Mouse (Mus musculus) hindbrain, embryonic 15.5 days (tissue): ENCODE data around the gene Sdhaf1. TPM values are rescaled to one million over a fixed set of nuclear protein-coding genes. Genes with fewer than 3 reads are reported as not detected.

Source experiments
- ATAC-seq: fragments of 200-750 bp; cut with Nextera tagmentation; 2 replicates; pipeline ENCODE4 v1.8.0; 2017; ENCODE audit warnings: low read depth, moderate number of reproducible peaks, moderate TSS enrichment; ENCODE audit not compliant: low FRiP score
- H3K27ac ChIP-seq: fragments of 300-500 bp; sonication (generic); replicated peaks from 2 replicates; pipeline ENCODE4 v1.5.1; 2015; ENCODE audit warnings: mild to moderate bottlenecking, inconsistent platforms
- H3K27me3 ChIP-seq: fragments of 300-500 bp; sonication (generic); 2 replicates; pipeline ENCODE4 v1.6.1; 2015; ENCODE audit warnings: control low read depth, inconsistent platforms
- H3K36me3 ChIP-seq: fragments of 300-500 bp; sonication (generic); 2 replicates; pipeline ENCODE4 v1.6.1; 2015; ENCODE audit warnings: control low read depth, inconsistent platforms
- H3K4me1 ChIP-seq: fragments of 300-500 bp; sonication (generic); replicated peaks from 2 replicates; pipeline ENCODE4 v1.6.1; 2015; ENCODE audit warnings: control low read depth, inconsistent platforms
- H3K4me2 ChIP-seq: fragments of 300-500 bp; sonication (generic); 2 replicates; pipeline ENCODE4 v1.6.1; 2015; ENCODE audit warnings: moderate library complexity, mild to moderate bottlenecking, inconsistent platforms
- H3K4me3 ChIP-seq: fragments of 300-500 bp; sonication (generic); 2 replicates; pipeline ENCODE4 v1.5.1; 2015; ENCODE audit warnings: mild to moderate bottlenecking, inconsistent platforms
- H3K9ac ChIP-seq: fragments of 300-500 bp; sonication (generic); 2 replicates; pipeline ENCODE4 v1.6.1; 2015; ENCODE audit warnings: inconsistent platforms
- H3K9me3 ChIP-seq: fragments of 300-500 bp; sonication (generic); 2 replicates; pipeline ENCODE4 v1.6.1; 2016; ENCODE audit warnings: control low read depth, inconsistent platforms
- WGBS: fragments of 180-500 bp; shearing (Covaris S2); methylation state at CpG from one replicate; pipeline ENCODE4 v1.1.7; 2015; 5-methylcytosine and 5-hydroxymethylcytosine counted together
- polyA plus RNA-seq: library from polyadenylated mRNA; unstranded; fragments of >200 nt; fragmentation: Nextera tagmentation; extraction: Ambion mirVana; gene quantifications from 2 replicates; pipeline ENCODE4 v1.2.1, GENCODE M21; 2015

Gene Sdhaf1
- polyA plus RNA-seq, 1 experiment from 2014 or later = 17.3 TPM

- H3K27ac ChIP-seq = no peak overlapping the region
- H3K4me1 ChIP-seq = peaks cover 33% of the 10 kb centered on the region
- H3K36me3 ChIP-seq = peaks cover 11% of the 10 kb centered on the region; the same call in 1 of the 2 replicates
- H3K27me3 ChIP-seq = no peaks in the 10 kb centered on the region
- H3K4me2 ChIP-seq = no peak overlapping the region
- no peak; the same call in 1 of the 2 replicates for ATAC-seq
- 54% methylated on average over 10 of the region's 10 CpGs for WGBS
- H3K9me3 ChIP-seq = no peaks in the 10 kb centered on the region
- H3K9ac ChIP-seq = no peak overlapping the region
- no peak overlapping the region for H3K4me3 ChIP-seq
Observed at GRCm38 (mm10) chr7:30289714-30290399, 33.8 kb downstream of the Sdhaf1 start.

GRCm38 (mm10) chr7:30289071-30289713 is 34.5 kb downstream of the Sdhaf1 start:
- Histone ChIP-seq H3K36me3 (peaks cover 4% of the 10 kb centered on the region; the same call in 1 of the 2 replicates), H3K27ac (no peak overlapping the region), H3K4me1 (peaks cover 26% of the 10 kb centered on the region), H3K27me3 (no peaks in the 10 kb centered on the region), H3K4me3 (no peak overlapping the region), H3K4me2 (no peak overlapping the region), H3K9me3 (no peaks in the 10 kb centered on the region), H3K9ac (no peak overlapping the region)
- ATAC-seq = no peak
- 70% methylated on average over 7 of the region's 7 CpGs for WGBS

- WGBS = 71% methylated on average over 6 of the region's 6 CpGs
- H3K4me1 ChIP-seq = peaks cover 16% of the 10 kb centered on the region
- no peaks in the 10 kb centered on the region for H3K36me3 ChIP-seq
- H3K4me3 ChIP-seq = no peak overlapping the region
- ATAC-seq = no peak
- no peaks in the 10 kb centered on the region for H3K9me3 ChIP-seq
- no peaks in the 10 kb centered on the region for H3K27me3 ChIP-seq
- no peak overlapping the region for H3K27ac ChIP-seq
- no peak overlapping the region for H3K9ac ChIP-seq
- H3K4me2 ChIP-seq = no peak overlapping the region
Observed at GRCm38 (mm10) chr7:30288046-30288445, 35.6 kb downstream of the Sdhaf1 start.

- Histone ChIP-seq H3K27me3 (no peaks in the 10 kb centered on the region), H3K4me3 (no peak overlapping the region), H3K4me1 (peaks cover 6% of the 10 kb centered on the region; the same call in 1 of the 2 replicates), H3K27ac (no peak overlapping the region), H3K9me3 (no peaks in the 10 kb centered on the region), H3K36me3 (no peaks in the 10 kb centered on the region), H3K9ac (no peak overlapping the region), H3K4me2 (no peak overlapping the region)
- no peak for ATAC-seq
- WGBS = 63% methylated on average over 8 of the region's 8 CpGs
Observed at GRCm38 (mm10) chr7:30286701-30287410, 36.8 kb downstream of the Sdhaf1 start.

GRCm38 (mm10) chr7:30282740-30283139 is 41.0 kb downstream of the Sdhaf1 start:
- Histone ChIP-seq H3K36me3 (no peaks in the 10 kb centered on the region), H3K4me2 (no peak overlapping the region), H3K27me3 (no peaks in the 10 kb centered on the region), H3K9ac (no peak overlapping the region), H3K4me1 (peaks cover 14% of the 10 kb centered on the region), H3K27ac (no peak overlapping the region), H3K4me3 (no peak overlapping the region), H3K9me3 (no peaks in the 10 kb centered on the region)
- 83% methylated on average over 7 of the region's 7 CpGs for WGBS
- ATAC-seq = no peak

GRCm38 (mm10) chr7:30281522-30281921 is 42.2 kb downstream of the Sdhaf1 start:
- Histone ChIP-seq H3K4me1 (peaks cover 14% of the 10 kb centered on the region), H3K4me2 (peak overlapping the region; percentile 89), H3K9ac (no peak overlapping the region), H3K9me3 (no peaks in the 10 kb centered on the region), H3K36me3 (no peaks in the 10 kb centered on the region), H3K4me3 (peak overlapping the region; percentile 54), H3K27ac (peak overlapping the region; percentile 96), H3K27me3 (no peaks in the 10 kb centered on the region)
- no peak for ATAC-seq
- WGBS = 80% methylated on average over 4 of the region's 4 CpGs

- no peaks in the 10 kb centered on the region for H3K9me3 ChIP-seq
- peak overlapping the region; percentile 54 for H3K4me3 ChIP-seq
- no peaks in the 10 kb centered on the region for H3K36me3 ChIP-seq
- H3K27ac ChIP-seq = peak overlapping the region; percentile 96
- peak; percentile 88 for ATAC-seq
- no peaks in the 10 kb centered on the region for H3K27me3 ChIP-seq
- peak overlapping the region; percentile 89 for H3K4me2 ChIP-seq
- H3K9ac ChIP-seq = peak overlapping the region; percentile 67
- H3K4me1 ChIP-seq = peaks cover 14% of the 10 kb centered on the region
- 1% methylated on average over 20 of the region's 20 CpGs for WGBS
Observed at GRCm38 (mm10) chr7:30280670-30281138, 43.0 kb downstream of the Sdhaf1 start.

- Histone ChIP-seq H3K27me3 (no peaks in the 10 kb centered on the region), H3K4me2 (peak within 1 kb of the TSS; percentile 89), H3K36me3 (no peaks in the 10 kb centered on the region), H3K9ac (peak within 1 kb of the TSS; percentile 67), H3K4me1 (peaks cover 14% of the 10 kb centered on the region), H3K27ac (peak within 1 kb of the TSS; percentile 96), H3K9me3 (no peaks in the 10 kb centered on the region), H3K4me3 (peak within 1 kb of the TSS; percentile 54)
- under 1% methylated on average over 49 of the region's 49 CpGs for WGBS
- ATAC-seq = peak; percentile 96
Observed at GRCm38 (mm10) chr7:30279951-30280669, 43.6 kb downstream of the Sdhaf1 start, which contains the start of the genes Thap8 and Wdr62. TSS of gene Thap8 (plus strand) at chr7:30280094. TSS of gene Wdr62 (minus strand) at chr7:30280419.

- Histone ChIP-seq H3K9me3 (no peaks in the 10 kb centered on the region), H3K27me3 (no peaks in the 10 kb centered on the region), H3K36me3 (no peaks in the 10 kb centered on the region), H3K4me3 (peak overlapping the region; percentile 54), H3K9ac (peak overlapping the region; percentile 67), H3K4me2 (peak overlapping the region; percentile 89), H3K4me1 (peaks cover 14% of the 10 kb centered on the region), H3K27ac (peak overlapping the region; percentile 96)
- WGBS = 0% methylated on average over 6 of the region's 6 CpGs
- ATAC-seq = no peak
Observed at GRCm38 (mm10) chr7:30279536-30279935, 44.2 kb downstream of the Sdhaf1 start.

GRCm38 (mm10) chr7:30278911-30279310 is 44.8 kb downstream of the Sdhaf1 start:
- no peaks in the 10 kb centered on the region for H3K36me3 ChIP-seq
- H3K4me1 ChIP-seq = peaks cover 14% of the 10 kb centered on the region
- no peak for ATAC-seq
- peak overlapping the region; percentile 54; the same call in 1 of the 2 replicates for H3K4me3 ChIP-seq
- H3K27me3 ChIP-seq = no peaks in the 10 kb centered on the region
- H3K27ac ChIP-seq = no peak overlapping the region
- H3K4me2 ChIP-seq = 0 out of 2 replicates have a peak overlapping the region, but pooled peaks have one; percentile 89
- 57% methylated on average over 2 of the region's 2 CpGs for WGBS
- H3K9ac ChIP-seq = no peak overlapping the region
- H3K9me3 ChIP-seq = no peaks in the 10 kb centered on the region

- Histone ChIP-seq H3K9me3 (no peaks in the 10 kb centered on the region), H3K36me3 (no peaks in the 10 kb centered on the region), H3K4me3 (no peak overlapping the region), H3K9ac (no peak overlapping the region), H3K4me2 (no peak overlapping the region), H3K27ac (no peak overlapping the region), H3K27me3 (no peaks in the 10 kb centered on the region), H3K4me1 (peaks cover 2% of the 10 kb centered on the region)
- ATAC-seq = no peak
- 83% methylated on average over 6 of the region's 6 CpGs for WGBS
Observed at GRCm38 (mm10) chr7:30274383-30274782, 49.3 kb downstream of the Sdhaf1 start.
